In genomic region chr10:59880029-59880386, GRCm38 (mm10) we compare ENCODE assay signal across 8 mouse cellular contexts. TPM values are rescaled to one million over a fixed set of nuclear protein-coding genes. Genes with fewer than 3 reads are reported as not detected.
DNase-seq lines count a peak whose midpoint lies in the region; ATAC-seq and TF ChIP-seq lines count a peak whose summit lies in the region.

No protein-coding gene starts in this region.

- H3K27me3 ChIP-seq in heart, embryonic 15.5 days, result no peaks in the 10 kb centered on the region
- H3K27me3 ChIP-seq in hindbrain, embryonic 16.5 days (replicated peaks; ENCODE audit: control insufficient read depth, insufficient read depth, low read length), result no peaks in the 10 kb centered on the region
- H3K27me3 ChIP-seq in midbrain, embryonic 12.5 days, result no peaks in the 10 kb centered on the region; the same call in 1 of the 2 replicates

- H3K9ac ChIP-seq in heart, embryonic 15.5 days, result peak overlapping the region; percentile 95
- H3K9ac ChIP-seq in hindbrain, embryonic 16.5 days (ENCODE audit: low read depth, low read length), result peak overlapping the region; percentile 99
- peak overlapping the region; percentile 84 for H3K9ac ChIP-seq in midbrain, embryonic 12.5 days (replicated peaks)

- DNase-seq in heart, postnatal 4 days, result no peak
- DNase-seq in adrenal gland, adult 2 months, result no peak
- no peak for DNase-seq in urinary bladder, postnatal 36 days (ENCODE audit: low spot score in 2 of 2)
- no peak for DNase-seq in embryo, embryonic 11 days

- no peak for TF ChIP-seq CTCF in bone marrow, adult 2 months (IDR thresholded peaks at IDR 0.05; ENCODE audit: control insufficient read depth, insufficient read depth, low read length)

- peak overlapping the region; percentile 100 for H3K27ac ChIP-seq in heart, embryonic 15.5 days
- H3K27ac ChIP-seq in bone marrow, adult 2 months (ENCODE audit: control insufficient read depth, insufficient read depth, low read depth, low read length, poor library complexity), result peak overlapping the region; percentile 99
- H3K27ac ChIP-seq in hindbrain, embryonic 16.5 days (ENCODE audit: low read depth, low read length), result peak overlapping the region; percentile 100
- H3K27ac ChIP-seq in midbrain, embryonic 12.5 days (replicated peaks), result peak overlapping the region; percentile 100

- peak overlapping the region; percentile 87 for H3K4me3 ChIP-seq in heart, embryonic 15.5 days
- peak overlapping the region; percentile 87 for H3K4me3 ChIP-seq in bone marrow, adult 2 months (replicated peaks; ENCODE audit: control insufficient read depth, low read depth, low read length)
- peak overlapping the region; percentile 92 for H3K4me3 ChIP-seq in hindbrain, embryonic 16.5 days (ENCODE audit: low read length)
- peak overlapping the region; percentile 74 for H3K4me3 ChIP-seq in midbrain, embryonic 12.5 days

- no peaks in the 10 kb centered on the region for H3K9me3 ChIP-seq in heart, embryonic 15.5 days (replicated peaks)
- no peaks in the 10 kb centered on the region for H3K9me3 ChIP-seq in hindbrain, embryonic 16.5 days (ENCODE audit: control insufficient read depth, low read length)
- H3K9me3 ChIP-seq in midbrain, embryonic 12.5 days, result no peaks in the 10 kb centered on the region

- ATAC-seq in heart, embryonic 15.5 days (replicated peaks; ENCODE audit: insufficient number of reproducible peaks, insufficient read depth, low FRiP score, low read depth), result peak; percentile 34
- peak; percentile 65 for ATAC-seq in hindbrain, embryonic 16.5 days
- no peak; the same call in 1 of the 2 replicates for ATAC-seq in midbrain, embryonic 12.5 days (ENCODE audit: low FRiP score, low read depth)

- TF ChIP-seq POLR2A in bone marrow, adult 2 months (IDR thresholded peaks at IDR 0.05; ENCODE audit: borderline replicate concordance, control insufficient read depth, low read depth, low read length), result no peak

- peaks cover 15% of the 10 kb centered on the region for H3K4me1 ChIP-seq in heart, embryonic 15.5 days (replicated peaks)
- H3K4me1 ChIP-seq in bone marrow, adult 2 months (ENCODE audit: control insufficient read depth, insufficient read depth, low read length), result peaks cover 2% of the 10 kb centered on the region
- H3K4me1 ChIP-seq in hindbrain, embryonic 16.5 days (ENCODE audit: control insufficient read depth, insufficient read depth, low read depth, low read length), result peaks cover 14% of the 10 kb centered on the region
- peaks cover 18% of the 10 kb centered on the region for H3K4me1 ChIP-seq in midbrain, embryonic 12.5 days

- peak overlapping the region; percentile 73 for H3K4me2 ChIP-seq in heart, embryonic 15.5 days
- H3K4me2 ChIP-seq in hindbrain, embryonic 16.5 days (ENCODE audit: low read length), result peak overlapping the region; percentile 95
- peak overlapping the region; percentile 88 for H3K4me2 ChIP-seq in midbrain, embryonic 12.5 days (replicated peaks)

- WGBS in heart, embryonic 15.5 days, result under 1% methylated on average over 13 of the region's 13 CpGs
- 1% methylated on average over 13 of the region's 13 CpGs for WGBS in bone marrow, adult 2 months
- under 1% methylated on average over 13 of the region's 13 CpGs for WGBS in hindbrain, embryonic 16.5 days
- under 1% methylated on average over 13 of the region's 13 CpGs for WGBS in midbrain, embryonic 12.5 days

- H3K36me3 ChIP-seq in heart, embryonic 15.5 days, result no peaks in the 10 kb centered on the region
- H3K36me3 ChIP-seq in hindbrain, embryonic 16.5 days (ENCODE audit: control insufficient read depth, insufficient read depth, low read length), result peaks cover 2% of the 10 kb centered on the region; the same call in 1 of the 2 replicates
- H3K36me3 ChIP-seq in midbrain, embryonic 12.5 days, result peaks cover 11% of the 10 kb centered on the region; the same call in 1 of the 2 replicates

RNA-seq across cellular contexts. Expression of gene Dnajb12, which starts 0.7 kb away (rescaled TPM):
- 17.8 and 23.3 TPM in 2 replicates for polyA plus RNA-seq in heart, embryonic 15.5 days (2015; fragmentation: Nextera tagmentation; extraction: Ambion mirVana)
- total RNA-seq in heart, postnatal 4 days (2021), result 10 to 100 TPM; 39.6 to 41.1 TPM
- 15.4 and 20.5 TPM in 2 replicates for polyA plus RNA-seq in bone marrow, adult 2 months (2011; ENCODE audit: insufficient read depth, insufficient read length, low replicate concordance, missing spikeins)
- polyA plus RNA-seq in hindbrain, embryonic 16.5 days (2015; fragmentation: Nextera tagmentation; extraction: Ambion mirVana), result 20.6 and 23.7 TPM in 2 replicates
- 22.5 and 22.7 TPM in 2 replicates for polyA plus RNA-seq in midbrain, embryonic 12.5 days (2016; fragmentation: Nextera tagmentation; extraction: Ambion mirVana)
- 10 to 100 TPM; 56.0 to 63.9 TPM for total RNA-seq in adrenal gland, adult 2 months (2021)
- 48.8 and 67.3 TPM in 2 replicates for polyA plus RNA-seq in adrenal gland, adult 2 months (2012; rRNA removed)
